Mouse (Mus musculus): Measurements from ENCODE around the gene Atraid. TPM values are rescaled to one million over a fixed set of nuclear protein-coding genes. Genes with fewer than 3 reads are reported as not detected.
"Not testable (repeated sequence)": the region's sequence is repeated elsewhere in the genome, so short reads cannot be mapped to it uniquely, and the experiment has no call there.

Gene Atraid
- polyA plus RNA-seq, 1 experiment = 110 TPM

DNA sequence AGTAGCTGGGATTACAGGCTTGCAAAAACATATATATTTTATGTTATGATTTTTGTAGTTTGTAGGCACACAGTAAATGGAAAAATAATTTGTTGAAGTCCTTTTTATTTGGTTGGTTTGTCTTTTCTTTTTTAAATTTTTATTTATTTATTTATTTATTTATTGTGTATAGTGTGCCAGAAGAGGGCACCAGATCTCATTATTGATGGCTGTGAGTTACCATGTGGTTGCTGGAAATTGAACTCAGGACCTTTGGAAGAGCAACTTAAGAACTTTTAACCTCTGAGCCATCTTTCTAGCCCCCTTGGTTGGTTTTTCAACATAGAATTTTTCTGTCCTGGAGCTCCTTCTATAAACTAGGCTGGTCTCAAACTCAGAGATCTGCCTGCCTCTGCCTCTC is 2.3 kb downstream of the Atraid start:
- Histone ChIP-seq H3K4me1 (ENCODE audit: control insufficient read depth, insufficient read depth, low read length) (no peaks in the 10 kb centered on the region), H3K4me3 (ENCODE audit: insufficient read depth, low read length) (no peak overlapping the region), H3K27ac (ENCODE audit: insufficient read depth, low read length) (no peak overlapping the region)
- TF ChIP-seq POLR2A (IDR thresholded peaks at IDR 0.05; ENCODE audit: low read depth, low read length) (no peak), CTCF (IDR thresholded peaks at IDR 0.05; ENCODE audit: borderline replicate concordance, insufficient read depth, low read length) (no peak)

GRCm38 (mm10) chr5:31053728-31054127 is 5.6 kb downstream of the Atraid start:
- not testable (repeated sequence) for H3K4me1 ChIP-seq (ENCODE audit: control insufficient read depth, insufficient read depth, low read length); H3K27ac ChIP-seq (ENCODE audit: insufficient read depth, low read length); H3K4me3 ChIP-seq (ENCODE audit: insufficient read depth, low read length)

GRCm38 (mm10) chr5:31054261-31055215 is 6.4 kb downstream of the Atraid start, which contains the start of gene Cad:
TSS of gene Cad (plus strand) at chr5:31054780.
- H3K4me3 ChIP-seq (ENCODE audit: insufficient read depth, low read length) = peak within 1 kb of the TSS; percentile 69
- TF ChIP-seq CTCF (IDR thresholded peaks at IDR 0.05; ENCODE audit: borderline replicate concordance, insufficient read depth, low read length) = 0 out of 2 replicates have a peak, but pooled peaks have one; percentile 15
- peak; percentile 93 for TF ChIP-seq POLR2A (IDR thresholded peaks at IDR 0.05; ENCODE audit: low read depth, low read length)
- peak within 1 kb of the TSS; percentile 35 for H3K27ac ChIP-seq (ENCODE audit: insufficient read depth, low read length)
- peaks cover 3% of the 10 kb centered on the region; the same call in 1 of the 2 replicates for H3K4me1 ChIP-seq (ENCODE audit: control insufficient read depth, insufficient read depth, low read length)

DNA sequence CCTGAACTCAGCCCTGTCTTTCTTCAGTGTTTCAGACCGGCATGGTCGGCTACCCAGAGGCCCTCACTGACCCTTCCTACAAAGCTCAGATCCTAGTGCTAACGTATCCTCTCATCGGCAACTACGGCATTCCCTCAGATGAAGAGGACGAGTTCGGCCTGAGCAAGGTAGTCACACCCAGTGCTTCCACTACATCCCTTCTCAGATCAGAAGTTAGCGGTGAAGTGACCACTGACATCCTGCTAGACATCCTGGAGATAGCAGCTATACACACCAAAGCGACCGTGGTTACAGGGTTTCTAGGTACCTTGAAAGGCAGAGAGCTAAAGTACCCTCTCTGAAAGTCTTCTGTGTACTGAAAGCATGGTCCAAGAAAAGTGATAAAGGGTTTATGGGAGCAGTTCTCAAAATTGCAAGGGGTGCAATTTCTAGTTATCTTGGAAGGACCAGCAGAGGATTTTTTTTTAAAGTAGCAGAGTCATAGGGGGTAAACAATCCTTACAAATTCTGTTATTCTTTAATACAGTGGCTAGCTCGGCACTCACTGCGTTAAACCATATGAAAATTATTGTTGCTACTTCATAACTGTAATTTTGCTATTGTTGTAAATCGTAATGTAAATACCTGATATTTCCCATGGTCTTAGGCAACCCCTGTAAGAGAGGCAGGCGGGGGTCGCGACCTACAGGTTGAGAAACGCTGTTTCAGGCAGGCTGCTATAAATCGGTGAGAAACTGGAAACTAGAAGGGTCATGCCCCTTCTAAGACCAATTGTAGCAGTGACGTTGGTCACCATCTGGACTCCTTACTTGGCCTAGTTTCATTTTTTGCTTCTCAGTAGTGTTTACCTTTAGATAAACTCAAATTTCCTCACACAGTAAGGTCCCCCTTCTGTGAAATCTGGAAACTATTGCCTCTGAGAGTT is 7.4 kb downstream of the Atraid start:
- peaks cover 3% of the 10 kb centered on the region; the same call in 1 of the 2 replicates for H3K4me1 ChIP-seq (ENCODE audit: control insufficient read depth, insufficient read depth, low read length)
- TF ChIP-seq POLR2A (IDR thresholded peaks at IDR 0.05; ENCODE audit: low read depth, low read length) = no peak
- TF ChIP-seq CTCF (IDR thresholded peaks at IDR 0.05; ENCODE audit: borderline replicate concordance, insufficient read depth, low read length) = no peak
- H3K27ac ChIP-seq (ENCODE audit: insufficient read depth, low read length) = peak overlapping the region; percentile 35
- peak overlapping the region; percentile 69 for H3K4me3 ChIP-seq (ENCODE audit: insufficient read depth, low read length)

GRCm38 (mm10) chr5:31069810-31070209 is 21.7 kb downstream of the Atraid start:
- H3K4me1 ChIP-seq (ENCODE audit: control insufficient read depth, insufficient read depth, low read length) = no peaks in the 10 kb centered on the region
- no peak overlapping the region for H3K4me3 ChIP-seq (ENCODE audit: insufficient read depth, low read length)
- no peak for TF ChIP-seq CTCF (IDR thresholded peaks at IDR 0.05; ENCODE audit: borderline replicate concordance, insufficient read depth, low read length)
- TF ChIP-seq POLR2A (IDR thresholded peaks at IDR 0.05; ENCODE audit: low read depth, low read length) = no peak
- no peak overlapping the region for H3K27ac ChIP-seq (ENCODE audit: insufficient read depth, low read length)

GRCm38 (mm10) chr5:31071059-31071458 is 22.9 kb downstream of the Atraid start:
- no peak for TF ChIP-seq POLR2A (IDR thresholded peaks at IDR 0.05; ENCODE audit: low read depth, low read length)
- no peak for TF ChIP-seq CTCF (IDR thresholded peaks at IDR 0.05; ENCODE audit: borderline replicate concordance, insufficient read depth, low read length)
- Histone ChIP-seq H3K4me3 (ENCODE audit: insufficient read depth, low read length) (no peak overlapping the region), H3K4me1 (ENCODE audit: control insufficient read depth, insufficient read depth, low read length) (no peaks in the 10 kb centered on the region), H3K27ac (ENCODE audit: insufficient read depth, low read length) (no peak overlapping the region)

DNA sequence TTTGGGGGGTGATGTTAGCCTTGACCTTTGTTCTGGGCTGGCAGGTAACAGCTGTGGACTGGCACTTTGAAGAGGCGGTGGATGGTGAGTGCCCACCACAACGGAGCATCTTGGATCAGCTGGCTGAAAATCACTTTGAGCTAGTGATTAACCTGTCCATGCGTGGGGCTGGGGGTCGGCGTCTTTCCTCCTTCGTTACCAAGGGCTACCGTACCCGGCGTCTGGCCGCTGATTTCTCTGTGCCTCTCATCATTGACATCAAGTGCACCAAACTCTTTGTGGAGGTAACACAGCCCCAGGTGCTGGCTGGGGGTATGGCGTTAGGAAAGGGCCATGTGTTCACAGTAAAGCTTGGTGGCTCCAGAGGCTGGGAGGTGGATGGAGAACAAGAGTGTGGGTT is 23.7 kb downstream of the Atraid start:
- H3K27ac ChIP-seq (ENCODE audit: insufficient read depth, low read length) = no peak overlapping the region
- no peaks in the 10 kb centered on the region for H3K4me1 ChIP-seq (ENCODE audit: control insufficient read depth, insufficient read depth, low read length)
- no peak for TF ChIP-seq CTCF (IDR thresholded peaks at IDR 0.05; ENCODE audit: borderline replicate concordance, insufficient read depth, low read length)
- TF ChIP-seq POLR2A (IDR thresholded peaks at IDR 0.05; ENCODE audit: low read depth, low read length) = no peak
- H3K4me3 ChIP-seq (ENCODE audit: insufficient read depth, low read length) = no peak overlapping the region

DNA sequence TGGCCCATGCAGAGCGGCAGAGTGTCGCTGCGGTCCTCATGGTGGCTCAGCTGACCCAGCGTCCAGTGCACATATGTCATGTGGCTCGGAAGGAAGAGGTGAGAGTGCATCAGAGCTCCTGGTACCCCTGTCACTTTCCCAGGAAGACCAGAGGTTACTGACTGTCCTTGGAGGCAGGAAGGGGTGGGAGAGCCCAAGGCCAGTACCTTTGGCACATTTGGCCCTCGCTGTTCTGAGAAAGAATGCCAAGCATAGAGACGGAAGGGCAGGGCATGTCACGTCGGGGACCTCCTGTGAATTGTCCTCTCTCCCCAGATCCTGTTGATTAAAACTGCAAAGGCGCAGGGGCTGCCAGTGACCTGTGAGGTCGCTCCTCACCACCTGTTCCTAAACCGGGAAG is 25.1 kb downstream of the Atraid start:
- Histone ChIP-seq H3K4me3 (ENCODE audit: insufficient read depth, low read length) (no peak overlapping the region), H3K27ac (ENCODE audit: insufficient read depth, low read length) (no peak overlapping the region), H3K4me1 (ENCODE audit: control insufficient read depth, insufficient read depth, low read length) (no peaks in the 10 kb centered on the region)
- no peak for TF ChIP-seq CTCF (IDR thresholded peaks at IDR 0.05; ENCODE audit: borderline replicate concordance, insufficient read depth, low read length)

DNA sequence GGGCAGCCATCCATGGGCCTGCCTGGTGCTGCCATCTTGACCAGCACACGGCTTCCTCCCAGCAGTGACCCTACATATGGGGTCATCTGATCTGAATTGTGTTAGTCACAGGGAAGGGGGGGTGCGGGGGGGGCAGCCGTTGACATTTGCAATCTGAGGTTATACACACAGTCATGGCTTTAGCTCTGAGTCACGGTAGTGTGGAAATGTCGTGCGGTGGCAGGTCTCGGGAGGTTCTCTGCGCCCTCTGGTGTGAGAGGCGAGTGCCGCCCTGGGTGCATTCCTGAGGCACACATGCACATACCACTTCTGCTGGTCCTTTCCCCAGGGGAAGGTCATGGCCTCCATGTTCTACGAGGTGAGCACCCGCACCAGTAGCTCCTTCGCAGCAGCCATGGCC is 28.2 kb downstream of the Atraid start:
- no peak overlapping the region for H3K27ac ChIP-seq (ENCODE audit: insufficient read depth, low read length)
- H3K4me1 ChIP-seq (ENCODE audit: control insufficient read depth, insufficient read depth, low read length) = no peaks in the 10 kb centered on the region
- no peak for TF ChIP-seq CTCF (IDR thresholded peaks at IDR 0.05; ENCODE audit: borderline replicate concordance, insufficient read depth, low read length)
- no peak for TF ChIP-seq POLR2A (IDR thresholded peaks at IDR 0.05; ENCODE audit: low read depth, low read length)
- no peak overlapping the region for H3K4me3 ChIP-seq (ENCODE audit: insufficient read depth, low read length)

Measured in embryonic fibroblast, embryonic 13.5 days (primary cell).